Mouse (Mus musculus) naive thymus-derived CD4-positive, alpha-beta T cell, adult 2 months (primary cell): ENCODE data around the gene B3galt1.

Experiments
- DNase-seq: peaks from one replicate; pipeline ENCODE4 v3.0.0-alpha.2; 2011; ENCODE audit warnings: low read depth

Gene B3galt1

DNA sequence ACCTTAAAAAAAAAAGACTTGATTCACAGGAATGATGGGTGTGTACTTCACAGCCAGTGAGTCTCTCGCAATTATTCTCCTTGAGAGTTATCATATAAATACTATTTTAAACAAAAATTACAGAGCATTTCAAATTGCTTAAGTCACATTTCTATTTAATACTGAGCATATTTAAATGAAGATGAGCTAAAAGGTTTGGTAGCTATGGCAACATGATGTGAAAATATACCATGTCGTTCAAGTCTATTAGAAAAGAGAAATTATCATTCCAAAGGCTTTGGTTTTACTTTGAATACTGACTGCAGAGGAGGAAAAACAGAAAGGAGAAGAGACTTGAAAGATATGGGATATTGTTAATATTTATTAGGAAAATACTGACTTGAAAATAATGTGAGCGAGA, 366.3 kb downstream of the B3galt1 start:
- no peak for DNase-seq

DNA sequence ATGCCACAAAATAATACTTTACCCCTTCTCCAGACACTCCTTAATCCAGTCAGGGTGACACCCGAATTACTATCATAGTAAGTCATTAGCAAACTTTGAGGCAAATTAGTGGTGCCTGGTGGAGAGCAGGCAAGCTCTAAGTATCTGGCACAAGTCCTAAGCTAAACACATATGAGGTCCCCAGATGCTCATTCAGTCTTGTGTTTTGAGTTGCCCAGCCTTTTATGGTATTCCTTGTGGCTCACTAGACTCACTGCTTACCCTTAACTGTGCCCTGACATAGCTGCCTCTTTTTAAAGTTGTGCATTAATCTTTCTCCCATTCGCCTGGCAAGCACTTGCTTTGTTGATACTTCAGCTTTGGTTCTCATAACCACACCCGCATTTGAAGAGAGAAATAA, 382.7 kb downstream of the B3galt1 start:
- no peak for DNase-seq

DNA sequence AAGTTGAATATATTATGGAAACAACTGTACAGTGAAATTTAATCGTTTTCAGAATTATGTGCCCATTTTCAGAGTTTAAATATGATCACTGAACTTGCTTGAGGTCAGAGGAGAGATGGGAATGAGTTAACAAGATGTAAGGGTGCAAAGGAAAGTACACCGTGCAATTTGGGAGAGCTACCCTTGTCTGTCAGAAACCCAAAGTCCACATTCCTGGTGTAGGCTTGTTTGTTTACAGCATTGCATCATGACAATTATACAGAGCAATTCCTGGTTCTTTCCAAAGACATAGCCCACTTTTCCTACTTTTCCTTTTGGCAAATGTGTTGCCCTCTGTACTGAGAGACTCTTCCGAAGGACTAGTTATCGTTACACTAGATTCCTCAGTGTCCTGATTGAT, 390.5 kb downstream of the B3galt1 start:
- no peak for DNase-seq

DNA sequence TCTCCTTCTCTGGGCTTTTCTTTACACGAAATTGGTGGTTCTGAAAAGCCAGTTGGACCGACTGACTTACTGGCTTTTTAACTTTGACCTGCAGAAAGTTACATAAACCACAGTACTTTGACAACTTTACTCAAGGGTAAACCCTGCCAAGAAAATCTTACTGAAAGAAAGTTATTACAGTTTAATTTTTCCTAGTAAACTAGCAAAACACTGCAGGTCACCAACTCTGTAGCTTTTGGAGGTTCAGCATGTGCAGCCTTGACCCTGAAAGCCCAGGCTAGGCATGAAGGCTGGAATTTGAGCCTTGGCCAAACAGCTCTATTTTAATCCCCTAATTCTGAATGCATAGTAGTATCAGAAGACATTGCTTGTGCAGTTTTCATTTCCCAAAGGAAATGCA, 391.9 kb downstream of the B3galt1 start:
- no peak for DNase-seq

DNA sequence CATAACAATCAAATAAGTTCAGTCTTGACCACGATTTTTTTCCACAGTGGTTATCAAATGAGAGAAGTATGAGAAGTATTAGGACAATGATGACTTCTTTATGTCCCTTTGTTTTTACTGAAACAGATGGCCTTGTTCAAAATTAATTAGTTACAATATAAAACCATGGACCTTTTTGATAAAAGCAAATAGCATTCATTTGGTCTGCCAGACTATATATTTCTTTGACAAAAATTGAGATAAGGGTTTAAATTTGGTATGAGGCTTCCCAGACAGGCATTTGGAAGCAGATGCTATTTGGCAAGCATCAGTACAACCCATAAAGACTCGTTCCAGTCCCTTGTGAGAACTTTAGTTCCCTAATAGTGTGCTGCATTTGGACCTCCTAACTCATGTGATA, 395.0 kb downstream of the B3galt1 start:
- DNase-seq: no peak

DNA sequence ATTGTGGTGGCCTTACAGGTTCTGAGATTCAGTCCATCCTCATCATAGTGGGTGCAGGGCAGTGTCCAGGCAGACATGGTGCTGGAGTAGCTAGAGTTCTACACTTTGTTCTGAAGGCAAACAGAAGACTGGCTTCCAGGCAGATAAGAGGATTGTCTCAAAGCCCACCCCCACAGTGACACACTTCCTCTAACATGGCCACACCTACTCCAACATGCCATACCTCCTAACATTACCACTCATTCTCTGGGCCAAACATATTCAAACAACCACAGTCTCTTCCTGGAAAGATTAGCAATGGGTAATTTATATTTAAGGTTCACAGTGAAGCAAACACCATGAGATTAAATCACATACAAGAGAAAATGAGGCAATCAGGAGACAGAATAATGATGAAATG, 403.1 kb downstream of the B3galt1 start:
- no peak for DNase-seq

DNA sequence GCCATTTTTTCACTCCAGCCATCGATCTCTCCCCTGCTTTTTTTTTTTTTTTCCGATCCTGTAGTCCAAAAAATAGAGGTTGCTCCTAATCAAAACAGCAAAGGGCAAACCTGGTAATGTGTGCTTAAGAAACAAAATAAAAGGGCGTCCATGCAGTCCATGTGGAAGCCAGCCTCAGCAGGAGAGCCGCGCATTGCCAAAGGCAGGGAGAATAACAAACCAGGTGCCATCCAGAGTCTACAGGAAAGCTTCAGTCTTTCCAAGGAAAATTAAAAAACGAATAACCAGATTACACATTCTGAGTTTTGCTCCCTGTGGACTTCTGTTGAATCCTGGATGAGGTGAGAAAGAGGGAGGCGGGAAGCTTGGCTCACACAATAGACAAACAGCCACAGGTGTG, 405.4 kb downstream of the B3galt1 start:
- no peak for DNase-seq

DNA sequence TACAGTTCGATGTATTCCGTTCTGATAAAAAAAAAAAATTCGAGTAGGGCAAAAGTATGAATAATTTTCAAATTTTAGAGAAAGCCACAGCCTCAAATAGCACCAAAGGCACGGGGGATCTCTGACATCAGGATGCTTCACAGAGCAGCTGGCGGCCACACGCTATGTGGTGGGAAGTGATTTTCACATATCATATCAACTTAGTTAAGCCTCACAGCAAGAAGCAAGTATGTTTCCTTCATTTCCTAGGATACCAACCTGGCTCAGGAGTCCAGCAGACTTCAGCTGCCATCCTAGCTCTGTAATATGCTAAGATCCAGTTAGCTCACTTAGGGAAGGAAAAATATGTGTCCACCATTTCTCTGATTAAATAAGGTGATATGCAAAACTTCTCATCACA, 405.9 kb downstream of the B3galt1 start:
- DNase-seq: no peak

DNA sequence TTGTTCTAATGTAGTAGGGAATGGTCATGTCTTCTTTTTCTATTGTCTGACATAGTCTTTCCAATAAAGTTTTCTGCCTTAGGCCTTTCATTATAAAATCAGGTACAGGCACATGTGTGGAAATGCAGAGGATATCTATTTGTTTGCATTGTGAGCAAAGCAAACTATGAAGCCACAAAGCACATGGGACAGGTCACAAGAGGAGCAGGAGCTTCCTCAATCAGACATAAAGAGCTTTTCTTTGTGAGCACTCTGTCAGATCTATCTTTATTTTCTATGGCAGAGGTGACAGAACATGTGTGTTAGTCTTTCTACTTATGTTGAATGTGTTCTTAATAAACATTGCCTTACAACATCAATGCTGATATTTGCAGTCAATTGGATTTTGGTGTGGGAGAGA, 410.1 kb downstream of the B3galt1 start:
- DNase-seq: no peak

DNA sequence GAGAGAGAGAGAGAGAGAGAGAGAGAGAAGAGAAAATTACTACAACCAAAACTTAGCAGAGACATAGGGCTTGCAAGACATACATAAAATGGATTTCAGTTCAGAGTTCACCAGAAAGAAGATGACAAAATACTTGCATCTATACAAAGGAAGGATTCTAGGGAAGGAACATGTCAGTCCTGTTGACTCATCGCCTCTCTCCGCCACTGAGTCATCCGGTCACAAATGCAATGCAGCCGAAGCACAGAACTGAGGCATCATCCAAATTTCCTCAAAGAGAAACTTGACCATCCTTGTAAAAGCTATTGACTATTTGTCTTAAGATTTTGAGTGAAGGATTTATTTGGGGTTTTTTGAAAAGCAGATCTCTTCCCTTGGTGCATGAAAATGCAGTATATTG, 410.8 kb downstream of the B3galt1 start:
- no peak for DNase-seq

DNA sequence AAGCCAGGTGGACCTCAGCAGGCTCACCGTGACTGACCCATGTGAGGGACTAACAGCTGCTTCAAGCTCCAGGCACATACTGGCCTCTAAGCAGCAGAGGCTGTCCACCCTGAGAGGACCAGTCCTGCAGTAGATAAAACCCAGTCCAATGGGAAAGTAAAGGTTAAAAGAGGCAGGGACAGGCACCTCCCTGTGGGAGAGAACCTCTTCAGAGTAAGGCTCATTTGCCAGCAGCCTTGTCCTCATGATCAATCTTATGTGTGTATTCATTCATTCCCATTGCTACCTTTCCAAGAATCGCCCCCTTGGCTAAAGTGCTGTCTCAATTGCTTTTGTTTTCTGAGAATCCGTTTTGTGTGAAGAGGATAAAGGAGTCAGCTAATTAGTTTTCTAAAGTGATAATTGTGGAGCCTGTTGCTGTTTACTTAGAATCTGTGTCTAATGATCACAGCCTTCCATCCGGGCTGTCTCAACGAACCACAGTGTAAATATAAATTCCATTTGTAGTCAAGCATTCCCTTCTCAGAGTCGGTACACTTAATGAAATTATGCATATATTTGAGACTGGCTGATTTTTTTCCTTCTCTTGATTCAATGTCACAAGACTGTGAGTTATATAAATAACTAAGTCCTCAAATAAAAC, 412.1 kb downstream of the B3galt1 start:
- no peak for DNase-seq

DNA sequence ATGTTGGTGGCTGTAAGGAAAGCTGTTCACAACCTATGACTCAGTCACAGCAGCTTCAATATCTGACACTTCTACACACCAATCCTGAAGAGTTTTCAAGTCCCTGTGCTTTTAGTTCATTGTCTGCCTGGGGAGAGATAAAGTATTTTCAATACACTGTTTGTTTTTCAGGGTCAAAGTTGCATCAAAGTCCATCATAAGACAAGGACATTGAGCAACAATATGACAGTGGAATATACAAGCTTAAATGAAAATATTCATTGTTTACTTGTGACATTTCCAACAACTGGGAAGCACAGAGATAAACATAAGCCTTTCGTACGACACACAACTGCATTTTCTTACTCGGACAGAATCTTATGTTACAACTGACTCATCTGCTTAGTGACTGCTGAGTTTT, 417.9 kb downstream of the B3galt1 start:
- DNase-seq: no peak

DNA sequence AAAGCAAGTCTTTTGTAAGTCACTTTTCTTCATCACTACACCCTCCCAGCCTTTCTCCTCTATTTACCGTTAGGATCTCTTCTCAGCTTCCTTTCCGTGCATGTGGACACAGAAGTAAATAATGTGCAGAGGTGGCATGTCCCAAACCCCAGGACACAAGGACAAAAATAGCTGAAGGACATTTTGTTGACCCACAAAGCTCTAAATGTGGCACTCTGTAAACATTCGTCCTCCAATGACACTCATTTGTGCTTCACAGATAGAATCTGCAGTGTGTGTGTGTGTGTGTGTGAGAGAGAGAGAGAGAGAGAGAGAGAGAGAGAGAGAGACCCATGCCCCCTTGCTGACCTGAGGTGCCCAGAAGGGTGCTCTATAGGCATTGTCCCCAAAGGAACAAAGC, 419.5 kb downstream of the B3galt1 start:
- DNase-seq: no peak

DNA sequence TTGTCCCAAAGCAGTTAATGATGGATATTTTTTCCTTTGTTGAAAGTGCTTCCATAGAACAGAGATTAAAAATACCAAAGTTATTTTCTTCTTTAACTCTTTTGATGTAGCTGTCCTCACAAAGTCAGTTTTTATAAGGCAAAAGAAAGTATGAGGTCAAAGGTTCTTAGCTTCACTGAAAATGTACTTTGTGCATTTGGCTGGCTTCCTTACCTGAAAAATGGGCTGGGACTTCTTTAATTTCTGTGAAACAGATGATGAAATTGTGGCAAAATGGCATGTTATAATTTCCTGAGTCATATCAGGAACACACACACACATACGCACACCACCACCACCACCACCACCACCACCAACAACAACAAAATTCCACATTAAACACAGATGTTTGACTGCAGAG, 427.8 kb downstream of the B3galt1 start:
- no peak for DNase-seq

DNA sequence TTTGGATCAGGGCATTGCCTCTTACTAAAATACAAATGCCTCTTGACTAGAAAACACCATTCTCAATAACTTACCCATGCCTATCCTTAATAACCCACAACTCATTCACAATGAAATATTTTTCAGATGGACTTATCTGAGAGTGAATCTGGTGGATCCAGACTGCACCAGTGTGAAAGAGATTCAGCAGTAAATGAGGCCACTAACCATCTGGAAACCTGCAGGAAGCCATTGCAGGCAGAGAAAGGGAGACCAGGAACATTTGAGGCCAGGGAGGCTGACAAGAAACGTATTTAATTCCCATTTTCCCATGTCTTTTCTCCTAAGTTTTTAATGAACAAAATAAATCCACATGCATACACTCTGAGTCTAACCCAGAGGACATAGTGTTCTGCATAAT, 437.4 kb downstream of the B3galt1 start:
- DNase-seq: no peak

DNA sequence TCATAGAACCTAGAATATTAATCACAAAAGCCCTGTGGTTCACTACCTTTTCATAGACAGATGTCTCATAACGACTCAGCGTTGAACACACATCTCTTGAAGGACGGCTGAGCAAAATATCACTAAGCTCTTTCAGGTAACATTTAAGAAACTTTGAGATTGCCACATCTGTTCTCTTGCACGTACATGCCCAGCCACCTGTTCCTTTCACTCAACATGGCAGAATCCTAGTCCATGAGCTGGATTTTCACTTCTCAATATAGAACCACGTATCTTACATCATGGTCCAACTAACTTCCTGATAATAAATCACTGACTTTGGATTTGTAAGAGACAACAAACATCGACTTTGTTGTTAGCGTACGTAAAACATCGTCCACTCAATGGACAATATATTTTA, 439.5 kb downstream of the B3galt1 start:
- DNase-seq: no peak

DNA sequence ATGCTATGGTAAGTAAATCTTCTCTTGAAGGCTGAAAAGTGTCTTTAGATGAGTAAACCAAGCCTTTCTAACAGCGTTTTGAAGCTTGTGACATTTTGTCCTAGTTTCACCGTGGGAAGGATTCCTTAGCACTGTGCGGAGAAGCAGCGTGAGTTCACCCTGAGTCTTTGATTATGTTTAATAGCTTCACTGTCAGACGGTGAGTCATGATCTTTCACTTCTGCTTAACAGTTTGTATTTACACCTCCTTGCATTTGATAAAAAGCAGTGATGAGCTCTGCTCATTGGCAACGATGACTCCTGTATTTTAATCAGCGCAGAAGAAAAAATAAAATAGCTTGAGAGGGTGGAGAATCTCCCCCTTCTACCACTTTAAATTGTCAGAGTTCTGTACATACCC, 440.0 kb downstream of the B3galt1 start:
- no peak for DNase-seq

DNA sequence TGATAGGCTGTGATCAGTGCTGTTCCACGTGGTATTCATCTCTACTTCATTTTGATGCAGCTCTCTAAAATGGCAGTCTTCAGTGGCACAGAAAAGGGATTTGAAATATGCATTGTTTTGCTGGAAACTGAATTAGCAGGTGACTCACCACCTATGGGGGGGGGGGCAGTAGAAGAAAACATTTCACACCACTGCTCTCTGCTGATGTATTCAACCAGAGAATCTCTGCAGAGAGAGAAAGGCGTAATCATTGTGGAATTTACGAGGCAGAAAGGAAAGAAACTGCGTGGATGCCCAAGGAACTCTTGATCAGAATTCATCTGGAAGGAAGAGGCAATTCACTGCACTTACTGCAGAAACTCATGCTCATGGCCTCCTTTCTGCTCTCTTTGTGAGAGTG, 445.7 kb downstream of the B3galt1 start:
- DNase-seq: no peak

DNA sequence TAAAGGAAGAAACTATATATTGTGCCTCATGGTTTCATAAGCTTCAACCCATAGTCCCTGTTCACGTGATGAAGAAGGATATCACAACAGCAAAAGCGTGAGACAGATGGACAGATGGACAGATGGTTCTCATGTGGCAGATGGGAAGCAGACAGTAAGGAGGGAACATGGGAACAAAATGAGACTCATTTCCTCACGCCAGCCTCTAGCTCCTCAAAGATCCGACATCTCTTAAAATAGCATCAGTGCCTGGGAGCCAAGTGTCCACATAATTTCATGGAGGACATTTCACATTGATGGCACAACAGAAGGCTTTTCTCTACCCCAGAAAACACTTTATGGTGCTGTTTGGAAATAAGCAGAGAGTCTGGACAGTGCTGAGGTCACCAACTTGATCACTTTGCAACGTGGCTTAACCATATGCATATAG, 454.6 kb downstream of the B3galt1 start:
- DNase-seq: no peak

DNA sequence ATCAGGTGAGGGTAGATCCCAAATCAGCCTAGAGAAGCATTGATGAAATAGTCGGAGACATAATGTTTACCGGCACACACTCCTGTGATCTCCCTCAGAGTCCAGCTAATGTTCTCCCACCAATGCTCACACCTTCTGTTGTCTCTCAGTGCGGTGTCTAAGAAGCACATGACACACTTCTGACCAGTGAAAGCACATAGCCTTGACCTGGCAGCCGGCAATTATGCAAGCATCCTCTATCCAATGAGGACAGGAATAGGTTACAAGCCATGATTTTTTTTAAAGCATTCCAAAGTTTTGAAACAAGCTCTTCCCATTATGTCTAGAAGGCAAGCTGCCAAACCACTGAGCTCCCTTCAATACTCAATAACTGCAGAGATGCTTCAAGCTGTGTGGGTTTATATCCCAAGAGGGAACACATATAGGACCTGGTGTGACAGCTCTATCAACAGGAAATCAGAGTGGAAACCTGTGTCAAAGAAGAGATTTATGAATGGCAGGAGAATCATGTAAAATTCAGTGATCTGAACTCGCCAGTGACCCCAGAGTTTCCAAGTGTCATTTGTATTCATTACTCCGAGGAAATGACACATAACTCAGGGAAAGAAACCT, 456.0 kb downstream of the B3galt1 start:
- DNase-seq: no peak

DNA sequence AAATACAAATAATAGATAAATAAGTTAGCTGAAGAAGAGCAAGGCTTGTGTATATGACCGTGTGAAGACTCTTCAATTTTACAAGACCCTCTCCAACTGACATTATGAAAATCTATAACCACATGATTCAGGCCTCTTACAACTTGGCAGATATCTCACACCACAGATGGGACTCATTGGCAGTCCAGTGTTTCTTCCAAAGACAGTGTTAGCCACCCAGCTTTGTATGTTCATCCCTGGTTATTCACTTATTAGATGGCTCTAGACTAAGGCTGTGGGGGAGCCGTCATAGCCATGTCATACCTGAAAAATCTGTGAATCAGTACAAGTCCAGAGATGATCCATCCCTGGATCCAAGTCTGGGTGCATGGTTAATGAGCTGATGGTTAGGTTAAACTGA, 463.1 kb downstream of the B3galt1 start:
- DNase-seq: no peak

DNA sequence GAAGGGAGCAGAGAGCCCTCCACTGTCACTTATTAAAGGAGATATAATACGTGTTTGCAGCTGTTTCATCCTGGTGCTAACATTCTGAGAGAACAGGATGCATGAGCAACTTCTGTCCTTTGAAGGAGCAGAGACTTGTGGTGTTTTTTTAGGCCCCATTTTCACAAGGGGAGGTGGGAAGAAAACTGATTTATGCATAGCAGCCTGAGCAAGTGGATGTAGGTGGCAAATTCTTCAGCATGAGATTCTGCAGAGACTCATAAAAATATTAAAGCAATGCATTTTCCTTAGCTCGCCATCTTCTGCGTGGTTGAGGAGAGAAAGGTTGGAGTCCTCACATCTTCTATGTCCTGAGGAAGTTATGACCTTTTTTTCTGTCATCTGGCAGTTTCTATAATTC, 469.0 kb downstream of the B3galt1 start:
- DNase-seq: no peak

DNA sequence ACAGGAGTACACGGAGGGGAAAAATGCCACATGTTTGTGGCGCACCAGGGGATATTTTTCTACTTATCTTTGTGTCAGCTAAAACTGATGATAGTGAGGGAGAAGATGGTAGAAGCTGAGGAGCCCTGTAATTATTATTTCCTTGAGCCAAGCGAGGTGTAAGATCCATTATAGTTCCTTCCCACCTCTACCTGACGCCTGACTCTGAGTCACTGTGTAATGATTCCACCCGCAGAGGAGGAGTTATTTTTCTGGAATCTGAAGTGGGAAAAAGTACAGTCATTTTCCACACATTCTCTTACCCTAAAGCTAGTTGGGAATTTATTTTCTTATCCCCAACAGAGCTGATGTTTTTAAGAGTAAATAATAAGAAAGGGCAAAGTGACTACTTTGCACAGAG, 475.1 kb downstream of the B3galt1 start:
- no peak for DNase-seq

DNA sequence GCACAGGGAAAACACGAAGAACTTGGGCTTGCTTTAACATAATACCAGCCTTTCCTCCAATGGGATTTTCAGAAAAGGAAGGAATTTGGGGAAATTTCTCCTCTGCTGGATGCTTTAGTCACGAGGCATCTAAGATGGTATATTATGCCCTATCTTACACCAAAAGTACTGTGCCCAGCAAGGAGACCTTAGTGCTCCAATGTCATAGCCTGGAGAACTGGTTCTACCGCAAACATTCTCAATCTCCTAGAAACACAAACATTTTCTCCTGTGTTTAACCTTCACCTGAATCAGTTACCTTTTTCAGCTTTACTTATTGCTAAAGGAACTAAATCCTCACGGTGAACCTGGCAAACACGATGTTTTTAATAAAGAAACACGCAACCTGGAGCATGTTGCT, 486.8 kb downstream of the B3galt1 start:
- no peak for DNase-seq
